Mouse (Mus musculus): ENCODE data around the gene Cops6. TPM values are rescaled to one million over a fixed set of nuclear protein-coding genes. Genes with fewer than 3 reads are reported as not detected.

Cops6 gene
- polyA plus RNA-seq, 1 experiment from 2014 or later: 303 TPM

DNA sequence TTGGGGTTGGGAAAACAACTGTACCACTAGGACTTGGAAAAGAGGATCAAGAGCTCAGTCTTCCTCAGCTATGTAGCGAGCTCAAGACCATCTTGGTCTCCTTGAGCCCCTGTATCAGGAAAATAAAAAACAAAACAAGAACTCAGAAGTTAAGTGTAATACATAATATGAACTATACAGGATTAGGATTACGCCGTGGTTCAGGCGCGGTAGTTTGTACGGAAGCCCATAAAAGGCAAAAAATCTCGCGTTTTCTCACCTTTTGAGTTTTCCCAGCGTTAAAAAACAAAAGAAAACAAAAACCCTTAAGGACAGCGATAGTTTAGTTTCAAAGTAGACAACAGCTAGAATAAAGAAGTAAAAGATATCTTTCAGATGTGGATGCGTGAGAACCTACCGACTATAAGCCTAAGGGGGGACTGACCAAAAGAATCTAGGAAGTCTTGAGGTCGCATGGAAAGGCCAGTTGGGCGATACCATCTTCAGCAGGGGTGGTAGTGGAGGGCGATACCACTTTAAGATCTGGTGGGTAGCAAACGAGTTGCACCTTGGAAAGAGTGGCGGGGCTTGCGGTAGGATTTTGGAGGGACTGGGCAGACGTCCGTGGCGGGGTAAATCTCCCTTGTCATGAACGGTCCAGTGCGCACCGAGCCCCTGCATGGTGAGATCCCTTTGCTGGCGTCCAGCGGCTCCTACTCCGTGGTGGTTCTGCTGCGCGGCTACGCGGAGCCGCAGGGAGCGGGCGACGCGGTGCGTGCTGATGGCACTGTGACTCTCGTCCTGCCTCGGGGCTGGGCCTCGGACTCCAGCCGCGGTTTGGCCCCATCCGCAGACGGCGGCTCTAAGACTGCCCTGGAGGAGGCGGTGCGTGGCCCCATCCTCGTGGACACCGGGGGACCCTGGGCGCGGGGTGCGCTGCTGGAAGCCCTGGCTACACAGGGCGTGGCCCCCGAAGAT is 33.2 kb downstream of the Cops6 start, which contains the start of gene Mblac1:
Mblac1 (plus strand) TSS at position 544 of the 957 bp plus-strand sequence.
- ATAC-seq (ENCODE audit: insufficient number of reproducible peaks, low FRiP score, low TSS enrichment, low read depth): peak; percentile 80
- peaks cover 16% of the 10 kb centered on the region; the same call in 1 of the 2 replicates for H3K4me1 ChIP-seq
- no peaks in the 10 kb centered on the region for H3K9me3 ChIP-seq (replicated peaks)
- H3K27me3 ChIP-seq: no peaks in the 10 kb centered on the region
- 7% methylated on average over 54 of the region's 54 CpGs for WGBS
- peak within 1 kb of the TSS; percentile 86 for H3K9ac ChIP-seq
- H3K4me2 ChIP-seq (replicated peaks): peak within 1 kb of the TSS; percentile 91
- H3K36me3 ChIP-seq: peaks cover 34% of the 10 kb centered on the region; the same call in 1 of the 2 replicates
- H3K4me3 ChIP-seq (replicated peaks): peak within 1 kb of the TSS; percentile 80
- H3K27ac ChIP-seq (replicated peaks): peak within 1 kb of the TSS; percentile 82

DNA sequence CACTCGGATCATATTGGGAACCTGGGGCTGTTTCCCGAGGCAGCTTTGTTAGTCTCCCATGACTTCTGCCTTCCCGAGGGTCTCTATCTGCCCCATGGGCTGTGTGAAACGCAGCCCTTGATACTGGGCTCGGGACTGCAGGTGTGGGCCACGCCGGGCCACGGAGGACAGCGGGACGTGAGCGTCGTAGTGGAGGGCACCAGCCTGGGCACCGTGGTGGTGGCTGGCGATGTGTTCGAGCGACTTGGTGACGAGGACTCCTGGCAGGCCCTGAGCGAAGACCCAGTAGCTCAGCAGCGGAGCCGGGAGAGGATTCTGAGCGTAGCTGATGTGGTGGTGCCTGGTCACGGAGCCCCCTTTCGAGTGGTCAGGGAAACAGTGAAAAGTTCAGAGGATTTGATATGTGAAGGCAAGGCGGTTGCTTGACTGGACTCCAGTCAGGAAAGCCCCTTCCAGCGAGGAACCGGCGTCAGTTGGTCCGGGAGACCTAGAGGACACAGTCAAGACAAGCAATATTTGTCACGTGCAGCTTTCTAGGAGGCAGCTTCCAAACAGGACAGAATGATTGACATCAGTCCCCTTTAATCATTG is 34.0 kb downstream of the Cops6 start:
- 2% methylated on average over 29 of the region's 29 CpGs for WGBS
- peak; percentile 47 for ATAC-seq (ENCODE audit: insufficient number of reproducible peaks, low FRiP score, low TSS enrichment, low read depth)
- H3K4me1 ChIP-seq: peaks cover 16% of the 10 kb centered on the region; the same call in 1 of the 2 replicates
- H3K9me3 ChIP-seq (replicated peaks): no peaks in the 10 kb centered on the region
- peaks cover 28% of the 10 kb centered on the region; the same call in 1 of the 2 replicates for H3K36me3 ChIP-seq
- H3K4me2 ChIP-seq (replicated peaks): peak overlapping the region; percentile 91
- peak overlapping the region; percentile 82 for H3K27ac ChIP-seq (replicated peaks)
- H3K27me3 ChIP-seq: no peaks in the 10 kb centered on the region
- peak overlapping the region; percentile 80 for H3K4me3 ChIP-seq (replicated peaks)
- H3K9ac ChIP-seq: peak overlapping the region; percentile 86

DNA sequence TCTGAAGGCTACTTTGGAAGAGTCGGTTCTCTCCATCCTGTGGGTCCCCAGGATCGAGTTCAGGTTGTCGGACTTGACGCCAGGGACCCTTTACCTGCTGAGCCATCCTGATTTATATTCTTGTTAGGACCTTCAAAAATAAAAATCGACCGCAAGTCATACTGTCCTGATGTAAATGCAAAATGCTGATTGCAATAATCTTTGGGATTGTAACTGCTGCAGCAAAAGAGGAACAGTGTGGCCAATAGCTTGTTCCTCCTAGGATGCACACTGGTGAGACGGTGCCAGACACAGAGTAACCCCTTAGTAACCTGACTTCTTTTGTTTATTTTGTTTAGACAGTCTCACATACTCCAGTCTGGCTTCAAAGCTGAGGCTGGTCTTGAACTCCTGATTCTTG is 34.6 kb downstream of the Cops6 start:
- Histone ChIP-seq H3K4me1 (peaks cover 16% of the 10 kb centered on the region; the same call in 1 of the 2 replicates), H3K9ac (no peak overlapping the region), H3K27me3 (no peaks in the 10 kb centered on the region), H3K9me3 (replicated peaks) (no peaks in the 10 kb centered on the region), H3K36me3 (peaks cover 22% of the 10 kb centered on the region; the same call in 1 of the 2 replicates), H3K27ac (replicated peaks) (peak overlapping the region; percentile 82; the same call in 1 of the 2 replicates), H3K4me2 (replicated peaks) (peak overlapping the region; percentile 91), H3K4me3 (replicated peaks) (peak overlapping the region; percentile 80; the same call in 1 of the 2 replicates)
- WGBS: 63% methylated on average over 7 of the region's 7 CpGs
- no peak for ATAC-seq (ENCODE audit: insufficient number of reproducible peaks, low FRiP score, low TSS enrichment, low read depth)

GRCm38 (mm10) chr5:138199576-138199975 is 38.7 kb downstream of the Cops6 start:
- ATAC-seq (ENCODE audit: insufficient number of reproducible peaks, low FRiP score, low TSS enrichment, low read depth): no peak
- H3K36me3 ChIP-seq: no peaks in the 10 kb centered on the region
- no peak overlapping the region for H3K9ac ChIP-seq
- H3K9me3 ChIP-seq (replicated peaks): no peaks in the 10 kb centered on the region
- no peak overlapping the region for H3K4me3 ChIP-seq (replicated peaks)
- no peaks in the 10 kb centered on the region for H3K27me3 ChIP-seq
- 0% methylated on average over 1 of the region's 1 CpGs for WGBS
- no peak overlapping the region for H3K27ac ChIP-seq (replicated peaks)
- H3K4me1 ChIP-seq: peaks cover 13% of the 10 kb centered on the region; the same call in 1 of the 2 replicates
- H3K4me2 ChIP-seq (replicated peaks): no peak overlapping the region

- no peak for ATAC-seq (ENCODE audit: insufficient number of reproducible peaks, low FRiP score, low TSS enrichment, low read depth)
- Histone ChIP-seq H3K9me3 (replicated peaks) (no peaks in the 10 kb centered on the region), H3K4me3 (replicated peaks) (no peak overlapping the region), H3K4me1 (no peaks in the 10 kb centered on the region), H3K36me3 (no peaks in the 10 kb centered on the region), H3K27ac (replicated peaks) (no peak overlapping the region), H3K27me3 (no peaks in the 10 kb centered on the region), H3K9ac (no peak overlapping the region), H3K4me2 (replicated peaks) (no peak overlapping the region)
- 81% methylated on average over 3 of the region's 3 CpGs for WGBS
Measured at GRCm38 (mm10) chr5:138202086-138202485, 41.2 kb downstream of the Cops6 start.

GRCm38 (mm10) chr5:138207253-138207652 is 46.4 kb downstream of the Cops6 start:
- Histone ChIP-seq H3K4me1 (no peaks in the 10 kb centered on the region), H3K27me3 (no peaks in the 10 kb centered on the region), H3K27ac (replicated peaks) (no peak overlapping the region), H3K36me3 (no peaks in the 10 kb centered on the region), H3K9ac (no peak overlapping the region), H3K4me2 (replicated peaks) (no peak overlapping the region), H3K4me3 (replicated peaks) (no peak overlapping the region), H3K9me3 (replicated peaks) (no peaks in the 10 kb centered on the region)
- ATAC-seq (ENCODE audit: insufficient number of reproducible peaks, low FRiP score, low TSS enrichment, low read depth): no peak
- 89% methylated on average over 1 of the region's 1 CpGs for WGBS

DNA sequence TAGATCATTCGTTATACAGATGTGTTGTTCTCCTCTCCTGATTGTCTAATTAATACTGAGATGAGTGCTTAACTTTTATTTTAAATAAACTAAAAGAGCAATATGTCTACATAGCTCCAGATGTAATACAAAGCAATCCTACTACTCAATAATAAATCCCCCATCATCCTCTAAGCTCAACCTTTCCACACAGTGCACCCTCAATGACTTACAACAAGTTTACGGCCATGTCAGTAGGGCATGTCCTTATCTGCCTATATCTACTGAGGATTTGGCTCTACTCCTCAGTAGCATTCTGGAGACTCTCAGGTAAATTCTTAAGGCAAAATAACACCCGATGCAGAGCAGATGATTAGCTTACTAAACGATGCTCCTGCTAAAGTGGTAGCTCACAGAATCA is 47.0 kb downstream of the Cops6 start:
- Histone ChIP-seq H3K36me3 (no peaks in the 10 kb centered on the region), H3K4me3 (replicated peaks) (no peak overlapping the region), H3K4me2 (replicated peaks) (no peak overlapping the region), H3K4me1 (no peaks in the 10 kb centered on the region), H3K27me3 (no peaks in the 10 kb centered on the region), H3K27ac (replicated peaks) (no peak overlapping the region), H3K9me3 (replicated peaks) (no peaks in the 10 kb centered on the region), H3K9ac (no peak overlapping the region)
- WGBS: 83% methylated on average over 4 of the region's 4 CpGs
- ATAC-seq (ENCODE audit: insufficient number of reproducible peaks, low FRiP score, low TSS enrichment, low read depth): no peak

MicroRNAs within 50 kb of the gene (microRNA counts, 519-probe panel; counts per million panel counts)
- microRNA mmu-miR-106b (3,659 counts per million, percentile 87 among the panel's probes with 10 or more counts), microRNA mmu-miR-25 (4,326 counts per million, percentile 96 among the panel's probes with 10 or more counts), microRNA mmu-miR-93 (3,549 counts per million, percentile 84 among the panel's probes with 10 or more counts)

Small RNAs within 50 kb of the gene (microRNA-seq; reads per million reads assigned to microRNA genes)
- gene Mir106b (ENCODE audit: borderline number of aligned reads): 4,627 reads per million, percentile 89 among the genes with 10 or more reads in this experiment
- 523 reads per million, percentile 71 among the genes with 10 or more reads in this experiment for gene Mir25 (ENCODE audit: borderline number of aligned reads)
- gene Mir93 (ENCODE audit: borderline number of aligned reads): 6,682 reads per million, percentile 92 among the genes with 10 or more reads in this experiment

Other genes starting within 250 kb of the Cops6 start
- gene Cyp3a13, start 239.5 kb upstream of the Cops6 start, polyA plus RNA-seq (2015; fragmentation: Nextera tagmentation; extraction: Ambion mirVana): 0.17 and 0.33 TPM in 2 replicates
- 0.92 and 1.2 TPM in 2 replicates for gene Gjc3, start 198.0 kb upstream of the Cops6 start, polyA plus RNA-seq (2015; fragmentation: Nextera tagmentation; extraction: Ambion mirVana)
- gene Azgp1, start 179.6 kb upstream of the Cops6 start, polyA plus RNA-seq (2015; fragmentation: Nextera tagmentation; extraction: Ambion mirVana): 0.17 TPM in 1 of 2 replicates, not detected in the other
- not detected in 2 replicates for gene Smok3a, start 139.8 kb upstream of the Cops6 start, polyA plus RNA-seq (2015; fragmentation: Nextera tagmentation; extraction: Ambion mirVana)
- gene Smok3b, start 139.6 kb upstream of the Cops6 start, polyA plus RNA-seq (2015; fragmentation: Nextera tagmentation; extraction: Ambion mirVana): not detected in 2 replicates
- gene Smok3c, start 107.9 kb upstream of the Cops6 start, polyA plus RNA-seq (2015; fragmentation: Nextera tagmentation; extraction: Ambion mirVana): not detected in 2 replicates
- gene Zkscan1, start 76.0 kb upstream of the Cops6 start, polyA plus RNA-seq (2015; fragmentation: Nextera tagmentation; extraction: Ambion mirVana): 16.5 and 17.8 TPM in 2 replicates
- gene Zscan21, start 44.2 kb upstream of the Cops6 start, polyA plus RNA-seq (2015; fragmentation: Nextera tagmentation; extraction: Ambion mirVana): 54.0 and 58.1 TPM in 2 replicates
- gene Zfp113, start 5.3 kb upstream of the Cops6 start, polyA plus RNA-seq (2015; fragmentation: Nextera tagmentation; extraction: Ambion mirVana): 17.4 and 19.9 TPM in 2 replicates
- 26.9 and 27.4 TPM in 2 replicates for gene Ap4m1, start 10.9 kb downstream of the Cops6 start, polyA plus RNA-seq (2015; fragmentation: Nextera tagmentation; extraction: Ambion mirVana)
- gene Mcm7, start 11.4 kb downstream of the Cops6 start, polyA plus RNA-seq (2015; fragmentation: Nextera tagmentation; extraction: Ambion mirVana): 141 and 142 TPM in 2 replicates
- 77.2 and 87.7 TPM in 2 replicates for gene Taf6, start 26.4 kb downstream of the Cops6 start, polyA plus RNA-seq (2015; fragmentation: Nextera tagmentation; extraction: Ambion mirVana)
- 61.1 and 65.6 TPM in 2 replicates for gene Cnpy4, start 26.4 kb downstream of the Cops6 start, polyA plus RNA-seq (2015; fragmentation: Nextera tagmentation; extraction: Ambion mirVana)
- 8.5 and 8.6 TPM in 2 replicates for gene Mblac1, start 33.2 kb downstream of the Cops6 start, polyA plus RNA-seq (2015; fragmentation: Nextera tagmentation; extraction: Ambion mirVana)
- not detected in 2 replicates for gene Nxpe5, start 64.8 kb downstream of the Cops6 start, polyA plus RNA-seq (2015; fragmentation: Nextera tagmentation; extraction: Ambion mirVana)
- 72.6 and 72.7 TPM in 2 replicates for gene Lamtor4, start 94.4 kb downstream of the Cops6 start, polyA plus RNA-seq (2015; fragmentation: Nextera tagmentation; extraction: Ambion mirVana)
- 7.4 and 7.7 TPM in 2 replicates for gene BC037034, start 103.0 kb downstream of the Cops6 start, polyA plus RNA-seq (2015; fragmentation: Nextera tagmentation; extraction: Ambion mirVana)
- 2.9 and 3.1 TPM in 2 replicates for gene Gal3st4, start 111.8 kb downstream of the Cops6 start, polyA plus RNA-seq (2015; fragmentation: Nextera tagmentation; extraction: Ambion mirVana)
- 0.12 and 0.13 TPM in 2 replicates for gene Gm43720, start 118.9 kb downstream of the Cops6 start, polyA plus RNA-seq (2015; fragmentation: Nextera tagmentation; extraction: Ambion mirVana)
- gene Gpc2, start 118.9 kb downstream of the Cops6 start, polyA plus RNA-seq (2015; fragmentation: Nextera tagmentation; extraction: Ambion mirVana): 24.7 and 30.0 TPM in 2 replicates
- 4.9 and 5.2 TPM in 2 replicates for gene Stag3, start 119.2 kb downstream of the Cops6 start, polyA plus RNA-seq (2015; fragmentation: Nextera tagmentation; extraction: Ambion mirVana)
- gene Pvrig, start 180.9 kb downstream of the Cops6 start, polyA plus RNA-seq (2015; fragmentation: Nextera tagmentation; extraction: Ambion mirVana): 0.21 TPM in 1 of 2 replicates, not detected in the other